Mouse (Mus musculus): Measurements from ENCODE around the gene Pi16.
"Not testable (repeated sequence)": the region's sequence is repeated elsewhere in the genome, so short reads cannot be mapped to it uniquely, and the experiment has no call there.

Pi16 gene

GRCm38 (mm10) chr17:29330221-29330620 lies 12.7 kb downstream of the Pi16 start:
- no peak for DNase-seq (ENCODE audit: extremely low read depth, low read depth)

GRCm38 (mm10) chr17:29330671-29331410 lies 13.4 kb downstream of the Pi16 start:
- DNase-seq (ENCODE audit: extremely low read depth, low read depth): no peak

GRCm38 (mm10) chr17:29332186-29332685 lies 14.8 kb downstream of the Pi16 start:
- no peak for DNase-seq (ENCODE audit: extremely low read depth, low read depth)

GRCm38 (mm10) chr17:29336266-29336990 lies 18.9 kb downstream of the Pi16 start:
- DNase-seq (ENCODE audit: extremely low read depth, low read depth): no peak

GRCm38 (mm10) chr17:29337979-29338823 lies 20.7 kb downstream of the Pi16 start:
- DNase-seq (ENCODE audit: extremely low read depth, low read depth): no peak

GRCm38 (mm10) chr17:29339170-29339768 lies 21.8 kb downstream of the Pi16 start:
- no peak for DNase-seq (ENCODE audit: extremely low read depth, low read depth)

GRCm38 (mm10) chr17:29340406-29341261 lies 23.2 kb downstream of the Pi16 start:
- no peak for DNase-seq (ENCODE audit: extremely low read depth, low read depth)

- no peak for DNase-seq (ENCODE audit: extremely low read depth, low read depth)
These were observed 24.1 kb downstream of the Pi16 start for GRCm38 (mm10) chr17:29341591-29342003.

GRCm38 (mm10) chr17:29342010-29342910 lies 24.8 kb downstream of the Pi16 start:
- DNase-seq (ENCODE audit: extremely low read depth, low read depth): no peak

- no peak for DNase-seq (ENCODE audit: extremely low read depth, low read depth)
These were observed 25.8 kb downstream of the Pi16 start for GRCm38 (mm10) chr17:29343241-29343640.

- DNase-seq (ENCODE audit: extremely low read depth, low read depth): no peak
These were observed 27.8 kb downstream of the Pi16 start for GRCm38 (mm10) chr17:29345272-29345671.

GRCm38 (mm10) chr17:29346496-29347125 lies 29.1 kb downstream of the Pi16 start:
- DNase-seq (ENCODE audit: extremely low read depth, low read depth): no peak

GRCm38 (mm10) chr17:29347126-29347644 lies 29.7 kb downstream of the Pi16 start:
- no peak for DNase-seq (ENCODE audit: extremely low read depth, low read depth)

GRCm38 (mm10) chr17:29347645-29348256 lies 30.3 kb downstream of the Pi16 start, which contains the start of gene Mtch1:
TSS of gene Mtch1 (minus strand) at chr17:29347934.
- DNase-seq (ENCODE audit: extremely low read depth, low read depth): peak; percentile 80

- DNase-seq (ENCODE audit: extremely low read depth, low read depth): no peak
These were observed 31.5 kb downstream of the Pi16 start for GRCm38 (mm10) chr17:29348996-29349395.

GRCm38 (mm10) chr17:29351056-29351455 lies 33.6 kb downstream of the Pi16 start:
- not testable (repeated sequence) for DNase-seq (ENCODE audit: extremely low read depth, low read depth)

- no peak for DNase-seq (ENCODE audit: extremely low read depth, low read depth)
These were observed 38.0 kb downstream of the Pi16 start for GRCm38 (mm10) chr17:29355461-29355840.

Data from MEL-GATA-1-ER (cell line).